Mouse (Mus musculus) Patski (cell line): Measurements from ENCODE around the gene Dock8. TPM values are rescaled to one million over a fixed set of nuclear protein-coding genes. Genes with fewer than 3 reads are reported as not detected.
A peak's percentile ranks its signal among the peaks of the same experiment; 100 is the strongest.

ENCODE experiments used
- ATAC-seq: fragments of 100-300 bp; one replicate; pipeline ENCODE4 v1.8.0; 2021
- CTCF ChIA-PET: fragments of 350-600 bp; sonication (Branson Sonifier 250); formaldehyde crosslinking; loops from one replicate; lab custom pipeline; 2022; ENCODE audit warnings: inconsistent platforms; lab: Charles Lee
- POLR2A ChIA-PET: fragments of 350-600 bp; sonication (Branson Sonifier 250); formaldehyde crosslinking; loops from one replicate; lab custom pipeline; 2022; ENCODE audit warnings: antibody characterized with exemption, inconsistent platforms; lab: Charles Lee
- DNase-seq: peaks from one replicate; pipeline ENCODE4 v3.0.0-alpha.2; 2011; ENCODE audit warnings: low read depth, low spot score
- H3K27me3 ChIP-seq: fragments of 371-371 bp; one replicate; pipeline ENCODE4 v1.5.1; 2021
- CTCF ChIP-seq: fragments of 100-300 bp; IDR thresholded peaks from one replicate; pipeline ENCODE4 v1.5.1; 2021
- in situ Hi-C: fragments of 300-500 bp; cut with MboI; formaldehyde crosslinking; loops from 3 replicates; pipeline ENCODE4 v1.11.1; 2018; ENCODE audit warnings: low pct_unique_long_range_greater_than_20kb, mixed read lengths
- polyA plus RNA-seq: library from polyadenylated mRNA; unstranded; gene quantifications from one replicate; pipeline ENCODE4 v1.2.3, GENCODE M21; 2021

The Dock8 gene
- polyA plus RNA-seq, 1 experiment from 2014 or later = 11.3 TPM

DNA sequence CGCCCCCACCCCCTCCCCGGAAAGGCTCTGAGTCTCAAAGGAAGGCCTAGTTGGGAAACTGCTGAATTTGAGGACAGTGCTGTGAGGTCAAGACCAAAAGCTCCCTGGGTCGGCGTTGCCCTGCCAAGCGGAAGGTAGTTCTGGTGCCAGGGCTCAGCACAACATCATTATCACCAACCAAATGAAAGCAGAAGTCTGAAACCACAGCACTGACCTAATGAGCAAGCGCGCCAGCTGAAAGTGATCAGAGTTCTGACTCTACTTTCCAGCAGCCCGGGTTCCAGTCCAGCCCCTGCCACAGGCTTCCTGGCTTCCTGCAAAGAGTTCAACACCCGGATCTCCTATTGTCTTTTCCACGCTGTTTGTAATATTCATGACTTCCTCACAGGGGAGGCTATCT, 232.7 kb downstream of the Dock8 start:
- DNase-seq (no peak), ATAC-seq (no peak)
- TF ChIP-seq CTCF = no peak
- H3K27me3 ChIP-seq = no peaks in the 10 kb centered on the region
- POLR2A ChIA-PET = interaction anchor here (0.6 kb wide), 1 partner anchor 16 kb away, joined by 4 read pairs; no protein-coding TSS in a partner anchor
- in situ Hi-C loops = no loop called here
- CTCF ChIA-PET = no interaction called here

DNA sequence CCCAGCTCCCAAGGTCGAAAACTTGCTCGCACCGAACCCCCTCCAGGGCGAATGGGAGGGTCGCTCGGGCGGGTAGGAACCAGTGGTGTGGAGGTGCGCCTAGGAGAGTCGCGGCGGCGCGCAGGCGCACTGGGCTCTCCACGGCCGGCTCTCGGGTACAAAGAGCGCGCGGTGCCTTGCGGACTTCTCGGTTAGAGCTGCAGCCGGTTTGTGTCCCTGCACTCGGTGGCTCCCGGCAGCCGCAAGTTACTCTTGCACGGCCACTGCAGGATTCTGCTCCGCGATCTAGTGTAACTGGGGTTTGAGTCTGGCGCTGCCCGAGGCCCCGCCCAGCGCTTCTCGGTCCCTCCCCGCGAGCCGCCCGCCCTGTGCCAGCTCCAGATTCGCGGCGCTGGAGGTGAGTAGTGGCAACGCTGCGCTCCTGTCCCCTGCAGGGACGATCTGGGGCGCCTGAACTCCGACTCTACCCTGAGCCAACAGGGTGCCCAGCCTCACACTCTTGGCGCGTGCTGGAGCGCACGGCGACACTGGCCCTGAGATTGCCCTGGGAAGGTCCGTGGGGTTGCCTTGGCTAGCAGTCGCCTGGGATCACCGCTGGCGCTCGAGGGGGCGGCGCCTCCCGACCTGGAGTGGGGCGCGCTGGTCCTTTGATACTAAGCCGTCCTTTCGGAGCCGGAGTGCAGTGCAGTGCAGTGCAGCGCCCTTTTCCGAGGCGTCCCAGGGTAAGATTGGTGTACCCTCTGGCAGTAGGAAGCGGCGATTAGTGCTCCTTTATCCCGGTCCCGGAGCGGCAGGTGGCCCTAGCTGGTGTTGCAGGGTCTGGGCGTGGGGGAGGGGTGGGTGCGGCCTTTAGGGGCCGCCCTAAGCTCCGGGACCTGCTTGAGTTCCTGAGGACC, 237.5 kb downstream of the Dock8 start, which contains the start of gene Kank1:
Gene Kank1, plus strand, starts transcription at position 380 of the 896 bp plus-strand sequence.
- POLR2A ChIA-PET = interaction anchor here (0.7 to 1.4 kb wide), 4 partner anchors 12 to 173 kb away, joined by 3 read pairs; no protein-coding TSS in a partner anchor
- in situ Hi-C loops = loop anchor here (5.0 kb wide), 2 partner anchors 95 to 100 kb away; no protein-coding TSS in a partner anchor

DNA sequence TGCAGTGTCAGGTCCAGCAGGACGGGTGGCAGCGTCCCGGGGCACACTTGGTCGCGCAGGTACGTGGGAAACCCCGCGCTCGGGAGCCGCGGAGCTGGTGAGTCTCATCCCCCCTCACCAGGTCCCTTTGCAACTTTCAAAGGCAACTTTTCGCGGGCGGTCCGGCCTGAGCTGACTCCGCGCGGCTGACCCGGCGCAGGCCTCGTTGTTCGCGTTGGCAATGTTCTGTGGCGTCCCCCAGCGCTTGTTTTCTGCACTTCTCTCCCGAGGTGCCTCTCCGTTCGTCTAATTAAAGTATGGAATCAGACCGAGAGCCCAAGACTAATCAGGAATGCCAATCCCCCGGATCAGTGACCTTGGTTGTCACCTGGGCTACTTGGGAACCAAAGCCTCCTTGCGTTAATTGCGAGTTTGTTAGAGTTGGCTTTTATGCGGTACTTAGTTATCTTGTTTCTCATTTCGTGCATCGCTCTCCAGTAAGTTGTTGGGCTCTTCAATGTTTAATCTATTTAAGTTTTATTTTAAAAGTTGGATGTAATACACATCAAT, 238.2 kb downstream of the Dock8 start:
- ATAC-seq = peak; percentile 58
- ChIA-PET POLR2A (interaction anchor here (0.7 to 1.4 kb wide), 2 partner anchors 12 to 30 kb away, joined by 3 read pairs; no protein-coding TSS in a partner anchor), CTCF (interaction anchor here (0.8 to 1.3 kb wide), 3 partner anchors 15 to 213 kb away, joined by 3 read pairs; no protein-coding TSS in a partner anchor)
- no peak for DNase-seq
- in situ Hi-C loops = loop anchor here (5.0 kb wide), 2 partner anchors 95 to 100 kb away; no protein-coding TSS in a partner anchor
- H3K27me3 ChIP-seq = no peaks in the 10 kb centered on the region
- TF ChIP-seq CTCF = peak; percentile 84

More for the DNA sequence above, 237.5 kb downstream of the Dock8 start, which contains the start of gene Kank1:
- DNase-seq (no peak), ATAC-seq (peak; percentile 96)
- TF ChIP-seq CTCF = no peak
- CTCF ChIA-PET = interaction anchor here (0.8 to 1.3 kb wide), 4 partner anchors 12 to 214 kb away, joined by 3 to 4 read pairs (median 3); no protein-coding TSS in a partner anchor
- H3K27me3 ChIP-seq = no peaks in the 10 kb centered on the region

DNA sequence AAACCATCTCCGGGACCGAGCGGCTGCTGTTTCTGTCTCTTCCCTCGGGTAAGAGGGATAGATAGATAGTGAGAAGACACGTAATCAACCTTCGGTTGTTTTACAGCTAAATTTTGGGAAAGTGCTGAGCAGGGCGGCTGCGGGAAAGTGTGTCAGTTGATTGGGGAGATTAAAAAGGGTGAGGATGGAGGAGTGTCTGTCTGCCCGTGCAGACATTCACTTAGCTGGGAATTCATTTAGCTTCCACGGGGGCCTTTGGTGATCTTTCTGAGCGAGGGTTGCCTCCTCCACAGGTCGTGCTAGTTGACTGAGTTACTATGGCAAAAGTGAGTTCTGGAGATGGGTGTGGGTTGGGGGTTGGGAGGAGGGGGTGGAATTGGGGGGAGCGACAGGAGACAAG, 238.8 kb downstream of the Dock8 start:
- H3K27me3 ChIP-seq = no peaks in the 10 kb centered on the region
- DNase-seq (no peak), ATAC-seq (no peak)
- in situ Hi-C loops = loop anchor here (5.0 kb wide), 2 partner anchors 94 to 101 kb away; no protein-coding TSS in a partner anchor
- CTCF ChIA-PET = interaction anchor here (1.0 kb wide), 1 partner anchor 102 kb away, joined by 3 read pairs; no protein-coding TSS in a partner anchor
- POLR2A ChIA-PET = interaction anchor here (0.6 to 1.4 kb wide), 3 partner anchors 11 to 64 kb away, joined by 3 to 9 read pairs (median 4); no protein-coding TSS in a partner anchor
- TF ChIP-seq CTCF = no peak

GRCm38 (mm10) chr19:25243566-25243965, 244.2 kb downstream of the Dock8 start:
- in situ Hi-C loops = no loop called here
- ChIA-PET POLR2A (no interaction called here), CTCF (no interaction called here)
- TF ChIP-seq CTCF = no peak
- DNase-seq = no peak
- ATAC-seq = peak; percentile 79
- no peaks in the 10 kb centered on the region for H3K27me3 ChIP-seq

GRCm38 (mm10) chr19:25246062-25246461, 246.7 kb downstream of the Dock8 start:
- ATAC-seq (no peak), DNase-seq (no peak)
- TF ChIP-seq CTCF = no peak
- CTCF ChIA-PET = interaction anchor here (1.1 kb wide), 1 partner anchor 88 kb away, joined by 3 read pairs; no protein-coding TSS in a partner anchor
- POLR2A ChIA-PET = no interaction called here
- H3K27me3 ChIP-seq = no peaks in the 10 kb centered on the region
- in situ Hi-C loops = no loop called here

GRCm38 (mm10) chr19:25247858-25248552, 248.7 kb downstream of the Dock8 start:
- H3K27me3 ChIP-seq = no peaks in the 10 kb centered on the region
- CTCF ChIA-PET = no interaction called here
- no peak for TF ChIP-seq CTCF
- ATAC-seq = no peak
- in situ Hi-C loops = no loop called here
- POLR2A ChIA-PET = interaction anchor here (0.7 kb wide), 1 partner anchor 16 kb away, joined by 4 read pairs; no protein-coding TSS in a partner anchor
- no peak for DNase-seq

DNA sequence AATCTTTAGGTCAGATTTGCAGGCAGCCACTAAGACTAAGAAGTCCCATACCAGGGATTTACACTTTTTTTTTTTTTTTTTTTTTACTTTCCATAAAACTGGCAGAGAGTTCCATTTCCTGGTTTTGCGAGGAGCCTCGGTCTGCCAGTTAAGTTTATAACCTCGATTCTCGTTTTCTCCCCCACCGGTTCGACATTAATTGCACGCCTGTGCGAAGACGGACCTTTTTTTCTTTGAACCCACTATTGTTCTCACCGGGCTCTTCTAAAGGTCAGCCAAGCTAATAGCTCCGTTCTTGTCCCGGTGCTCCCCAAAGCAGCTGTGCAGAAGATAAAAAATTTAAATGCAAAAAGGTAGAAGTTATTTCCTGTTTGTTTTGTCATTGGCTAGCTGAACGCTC, 249.9 kb downstream of the Dock8 start:
- in situ Hi-C loops = no loop called here
- DNase-seq = no peak
- ChIA-PET CTCF (interaction anchor here (0.9 to 1.2 kb wide), 2 partner anchors 51 to 202 kb away, joined by 3 to 4 read pairs; no protein-coding TSS in a partner anchor), POLR2A (interaction anchor here (1.0 kb wide), 1 partner anchor 12 kb away, joined by 3 read pairs; no protein-coding TSS in a partner anchor)
- no peak for TF ChIP-seq CTCF
- no peak for ATAC-seq
- H3K27me3 ChIP-seq = no peaks in the 10 kb centered on the region

GRCm38 (mm10) chr19:25251610-25252140, 252.3 kb downstream of the Dock8 start:
- POLR2A ChIA-PET = no interaction called here
- ATAC-seq (no peak), DNase-seq (no peak)
- CTCF ChIA-PET = no interaction called here
- TF ChIP-seq CTCF = no peak
- in situ Hi-C loops = no loop called here
- no peaks in the 10 kb centered on the region for H3K27me3 ChIP-seq

Other genes with a start within 250 kb of the Dock8 start
- 4.0 TPM for gene Pgm5, start 137.7 kb upstream of the Dock8 start, polyA plus RNA-seq
- 315 TPM for gene Gm10053, start 123.8 kb upstream of the Dock8 start, polyA plus RNA-seq
- gene Foxd4, start 98.3 kb upstream of the Dock8 start, polyA plus RNA-seq = 0.08 TPM
- 38.9 TPM for gene Cbwd1, start 37.9 kb upstream of the Dock8 start, polyA plus RNA-seq
- gene Kank1, start 237.4 kb downstream of the Dock8 start, polyA plus RNA-seq = 60.9 TPM